Mouse (Mus musculus): Measurements from ENCODE around the gene Rps15. TPM values are rescaled to one million over a fixed set of nuclear protein-coding genes. Genes with fewer than 3 reads are reported as not detected.

Rps15 gene
- polyA plus RNA-seq, 1 experiment from 2014 or later: 601 TPM

- Histone ChIP-seq H3K9me3 (no peaks in the 10 kb centered on the region), H3K27ac (replicated peaks) (peak overlapping the region; percentile 97), H3K4me1 (replicated peaks) (peaks cover 90% of the 10 kb centered on the region), H3K4me3 (peak overlapping the region; percentile 44; the same call in 1 of the 2 replicates), H3K36me3 (peaks cover 33% of the 10 kb centered on the region), H3K4me2 (peak overlapping the region; percentile 99), H3K27me3 (no peaks in the 10 kb centered on the region), H3K9ac (peak overlapping the region; percentile 100)
- 69% methylated on average over 8 of the region's 8 CpGs for WGBS
- ATAC-seq (ENCODE audit: low read depth): no peak
Observed at GRCm38 (mm10) chr10:80297526-80298133, 5.4 kb downstream of the Rps15 start.

DNA sequence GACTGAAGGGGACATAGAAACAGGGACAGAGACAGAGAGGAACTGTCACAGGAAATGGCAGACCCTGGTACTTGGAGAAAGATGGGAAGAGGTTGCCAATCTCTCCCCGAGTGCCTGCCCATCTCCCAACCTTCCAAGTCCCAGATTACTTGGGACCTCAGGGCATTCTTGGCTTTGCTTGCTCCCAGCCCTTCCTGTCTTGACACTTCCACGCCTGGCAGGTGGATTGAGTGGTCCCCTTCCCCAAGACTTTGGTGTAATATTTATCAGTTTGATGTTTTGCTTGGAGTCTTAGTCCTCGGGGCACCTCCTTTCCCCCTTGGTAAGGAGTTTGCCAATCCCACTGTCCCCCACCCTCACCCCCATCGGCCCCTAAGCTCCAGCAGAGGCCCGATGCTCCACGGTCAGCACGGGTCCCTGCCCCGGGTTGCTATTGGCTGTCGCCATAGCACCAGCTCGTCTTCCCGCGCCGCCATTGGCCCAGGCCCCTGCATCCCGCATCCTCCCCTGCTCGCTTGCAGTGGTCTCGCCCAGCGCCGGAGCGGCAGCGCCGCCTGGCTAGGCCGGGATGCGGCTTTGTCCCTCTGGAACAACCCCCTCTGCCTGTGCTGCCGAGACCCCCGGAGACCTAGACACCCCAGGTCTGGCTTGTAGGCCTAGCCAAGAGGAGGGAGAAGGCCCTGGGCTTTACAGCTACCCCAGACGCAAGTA lies 6.5 kb downstream of the Rps15 start:
- 3% methylated on average over 26 of the region's 26 CpGs for WGBS
- ATAC-seq (ENCODE audit: low read depth): peak; percentile 75
- Histone ChIP-seq H3K4me1 (replicated peaks) (peaks cover 90% of the 10 kb centered on the region), H3K9me3 (no peaks in the 10 kb centered on the region), H3K4me2 (peak overlapping the region; percentile 99), H3K27ac (replicated peaks) (peak overlapping the region; percentile 97), H3K36me3 (peaks cover 35% of the 10 kb centered on the region), H3K27me3 (no peaks in the 10 kb centered on the region), H3K9ac (peak overlapping the region; percentile 100), H3K4me3 (peak overlapping the region; percentile 59)

- ATAC-seq (ENCODE audit: low read depth): peak; percentile 4; the same call in 1 of the 2 replicates
Observed at GRCm38 (mm10) chr10:80299301-80299700, 7.0 kb downstream of the Rps15 start.

GRCm38 (mm10) chr10:80299824-80300223 lies 7.6 kb downstream of the Rps15 start:
- peak overlapping the region; percentile 99 for H3K4me2 ChIP-seq

More at GRCm38 (mm10) chr10:80299301-80299700, 7.0 kb downstream of the Rps15 start:
- no peaks in the 10 kb centered on the region for H3K27me3 ChIP-seq
- peaks cover 35% of the 10 kb centered on the region for H3K36me3 ChIP-seq
- H3K9ac ChIP-seq: peak overlapping the region; percentile 100
- WGBS: 6% methylated on average over 15 of the region's 15 CpGs
- peaks cover 90% of the 10 kb centered on the region for H3K4me1 ChIP-seq (replicated peaks)
- H3K4me2 ChIP-seq: peak overlapping the region; percentile 99
- H3K9me3 ChIP-seq: no peaks in the 10 kb centered on the region
- peak overlapping the region; percentile 59 for H3K4me3 ChIP-seq
- peak overlapping the region; percentile 97 for H3K27ac ChIP-seq (replicated peaks)

GRCm38 (mm10) chr10:80300672-80301181 lies 8.5 kb downstream of the Rps15 start:
- peaks cover 40% of the 10 kb centered on the region for H3K36me3 ChIP-seq
- peak overlapping the region; percentile 97 for H3K27ac ChIP-seq (replicated peaks)
- H3K9me3 ChIP-seq: no peaks in the 10 kb centered on the region
- no peaks in the 10 kb centered on the region for H3K27me3 ChIP-seq
- H3K4me2 ChIP-seq: peak overlapping the region; percentile 99
- H3K4me1 ChIP-seq (replicated peaks): peaks cover 90% of the 10 kb centered on the region
- peak; percentile 84 for ATAC-seq (ENCODE audit: low read depth)
- 14% methylated on average over 11 of the region's 11 CpGs for WGBS
- peak overlapping the region; percentile 100 for H3K9ac ChIP-seq
- peak overlapping the region; percentile 59 for H3K4me3 ChIP-seq

More at GRCm38 (mm10) chr10:80299824-80300223, 7.6 kb downstream of the Rps15 start:
- H3K9ac ChIP-seq: peak overlapping the region; percentile 100
- H3K27me3 ChIP-seq: no peaks in the 10 kb centered on the region
- peak overlapping the region; percentile 97 for H3K27ac ChIP-seq (replicated peaks)
- peaks cover 90% of the 10 kb centered on the region for H3K4me1 ChIP-seq (replicated peaks)
- 40% methylated on average over 10 of the region's 10 CpGs for WGBS
- H3K9me3 ChIP-seq: no peaks in the 10 kb centered on the region
- no peak for ATAC-seq (ENCODE audit: low read depth)
- peak overlapping the region; percentile 59 for H3K4me3 ChIP-seq
- peaks cover 35% of the 10 kb centered on the region for H3K36me3 ChIP-seq

GRCm38 (mm10) chr10:80301256-80302081 lies 9.2 kb downstream of the Rps15 start:
- H3K27ac ChIP-seq (replicated peaks): peak overlapping the region; percentile 97
- H3K4me1 ChIP-seq (replicated peaks): peaks cover 88% of the 10 kb centered on the region
- peak overlapping the region; percentile 59 for H3K4me3 ChIP-seq
- no peaks in the 10 kb centered on the region for H3K27me3 ChIP-seq
- H3K4me2 ChIP-seq: peak overlapping the region; percentile 99
- H3K9ac ChIP-seq: peak overlapping the region; percentile 100
- no peaks in the 10 kb centered on the region for H3K9me3 ChIP-seq
- WGBS: 58% methylated on average over 8 of the region's 10 CpGs
- no peak for ATAC-seq (ENCODE audit: low read depth)
- H3K36me3 ChIP-seq: peaks cover 48% of the 10 kb centered on the region

GRCm38 (mm10) chr10:80302082-80302355 lies 9.8 kb downstream of the Rps15 start:
- ATAC-seq (ENCODE audit: low read depth): no peak
- Histone ChIP-seq H3K4me1 (replicated peaks) (peaks cover 83% of the 10 kb centered on the region), H3K9ac (peak overlapping the region; percentile 100), H3K36me3 (peaks cover 53% of the 10 kb centered on the region), H3K9me3 (no peaks in the 10 kb centered on the region), H3K4me2 (peak overlapping the region; percentile 99), H3K27me3 (no peaks in the 10 kb centered on the region), H3K4me3 (peak overlapping the region; percentile 59), H3K27ac (replicated peaks) (peak overlapping the region; percentile 97)
- 48% methylated on average over 5 of the region's 5 CpGs for WGBS

DNA sequence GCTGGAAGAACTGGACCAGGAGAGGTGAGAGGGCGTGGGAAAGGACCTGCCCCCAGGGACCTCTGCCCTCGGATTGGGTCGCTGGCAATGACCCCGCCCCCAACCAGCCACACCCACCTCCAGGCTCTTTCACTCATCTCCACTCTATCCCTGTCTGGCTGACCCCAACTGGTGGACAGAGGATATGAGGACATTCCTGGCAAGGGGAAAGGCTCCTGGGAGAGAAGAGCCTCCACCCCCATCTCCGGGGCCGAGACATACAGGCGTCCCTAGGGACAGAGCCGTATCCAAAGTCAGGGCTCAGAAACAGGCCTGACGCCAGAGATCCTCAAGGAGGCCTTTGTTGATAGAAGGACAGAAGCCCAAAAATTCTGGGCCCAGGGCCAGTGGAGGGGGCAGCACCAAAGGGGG lies 10.2 kb downstream of the Rps15 start:
- peak overlapping the region; percentile 100 for H3K9ac ChIP-seq
- ATAC-seq (ENCODE audit: low read depth): no peak
- peak overlapping the region; percentile 59 for H3K4me3 ChIP-seq
- WGBS: 8% methylated on average over 9 of the region's 9 CpGs
- H3K9me3 ChIP-seq: no peaks in the 10 kb centered on the region
- no peaks in the 10 kb centered on the region for H3K27me3 ChIP-seq
- peak overlapping the region; percentile 99 for H3K4me2 ChIP-seq
- H3K27ac ChIP-seq (replicated peaks): peak overlapping the region; percentile 97
- H3K4me1 ChIP-seq (replicated peaks): peaks cover 78% of the 10 kb centered on the region
- peaks cover 58% of the 10 kb centered on the region for H3K36me3 ChIP-seq

DNA sequence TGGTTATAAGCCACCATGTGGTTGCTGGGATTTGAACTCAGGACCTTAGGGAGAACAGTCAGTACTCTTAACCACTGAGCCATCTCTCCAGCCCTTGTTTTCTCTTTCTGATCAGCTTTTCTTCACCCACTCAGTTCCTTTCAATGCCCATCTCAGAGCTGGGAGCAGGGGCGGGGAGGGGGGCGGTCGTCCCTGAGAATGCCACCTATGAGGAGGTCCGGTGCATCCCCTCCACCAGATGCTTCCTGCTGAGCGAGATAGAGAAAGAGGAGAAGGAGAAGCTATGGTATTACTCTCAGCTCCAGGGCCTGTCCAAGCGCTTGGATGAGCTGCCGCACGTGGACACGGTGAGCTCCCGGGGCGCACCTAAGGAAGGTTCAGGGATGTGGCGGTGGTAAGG lies 12.2 kb downstream of the Rps15 start:
- 23% methylated on average over 12 of the region's 12 CpGs for WGBS
- no peaks in the 10 kb centered on the region for H3K9me3 ChIP-seq
- ATAC-seq (ENCODE audit: low read depth): no peak
- peak overlapping the region; percentile 22; the same call in 1 of the 2 replicates for H3K9ac ChIP-seq
- no peak overlapping the region for H3K27ac ChIP-seq (replicated peaks)
- H3K4me1 ChIP-seq (replicated peaks): peaks cover 65% of the 10 kb centered on the region
- peak overlapping the region; percentile 37 for H3K4me2 ChIP-seq
- peak overlapping the region; percentile 20; the same call in 1 of the 2 replicates for H3K4me3 ChIP-seq
- no peaks in the 10 kb centered on the region for H3K27me3 ChIP-seq
- H3K36me3 ChIP-seq: peaks cover 78% of the 10 kb centered on the region

DNA sequence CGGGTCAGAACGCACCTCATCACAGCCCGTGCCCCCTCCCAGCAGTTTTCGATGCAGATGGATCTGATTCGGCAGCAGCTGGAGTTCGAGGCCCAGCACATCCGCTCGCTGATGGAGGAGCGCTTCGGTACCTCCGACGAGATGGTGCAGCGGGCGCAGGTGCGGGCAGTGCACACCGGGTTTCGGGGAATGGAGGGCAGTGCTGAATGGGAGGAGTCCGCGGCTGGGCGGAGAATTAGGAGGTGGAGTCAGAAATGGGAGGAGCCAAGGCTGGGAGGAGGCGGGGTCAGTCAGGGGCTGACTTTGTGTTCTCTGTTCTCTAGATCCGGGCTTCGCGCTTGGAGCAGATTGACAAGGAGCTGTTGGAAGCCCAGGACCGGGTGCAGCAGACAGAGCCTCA lies 12.6 kb downstream of the Rps15 start:
- Histone ChIP-seq H3K27me3 (no peaks in the 10 kb centered on the region), H3K9me3 (no peaks in the 10 kb centered on the region), H3K36me3 (peaks cover 82% of the 10 kb centered on the region), H3K9ac (peak overlapping the region; percentile 22; the same call in 1 of the 2 replicates), H3K4me3 (peak overlapping the region; percentile 20; the same call in 1 of the 2 replicates), H3K4me1 (replicated peaks) (peaks cover 61% of the 10 kb centered on the region), H3K4me2 (peak overlapping the region; percentile 37), H3K27ac (replicated peaks) (no peak overlapping the region)
- WGBS: 14% methylated on average over 25 of the region's 25 CpGs
- ATAC-seq (ENCODE audit: low read depth): no peak

DNA sequence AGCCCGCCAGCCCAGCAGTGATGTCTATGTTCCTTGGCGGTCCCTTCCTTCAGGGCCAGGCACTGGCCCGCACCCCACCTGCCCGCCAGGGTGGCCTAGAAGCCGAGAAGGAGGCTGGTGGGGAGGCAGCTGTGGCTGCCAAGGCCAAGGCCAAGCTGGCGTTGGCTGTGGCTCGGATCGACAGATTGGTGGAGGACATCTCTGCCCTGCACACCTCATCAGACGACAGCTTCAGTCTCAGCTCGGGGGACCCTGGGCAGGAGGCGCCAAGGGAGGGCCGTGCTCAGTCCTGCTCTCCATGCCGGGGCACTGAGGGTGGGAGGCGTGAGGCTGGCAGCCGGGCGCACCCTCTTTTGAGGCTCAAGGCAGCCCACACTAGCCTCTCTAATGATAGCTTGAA lies 19.3 kb downstream of the Rps15 start:
- Histone ChIP-seq H3K9me3 (no peaks in the 10 kb centered on the region), H3K36me3 (peaks cover 100% of the 10 kb centered on the region), H3K27ac (replicated peaks) (no peak overlapping the region), H3K9ac (0 out of 2 replicates have a peak overlapping the region, but pooled peaks have one; percentile 2), H3K27me3 (peaks cover 25% of the 10 kb centered on the region; the same call in 1 of the 2 replicates), H3K4me2 (no peak overlapping the region), H3K4me1 (replicated peaks) (peaks cover 51% of the 10 kb centered on the region), H3K4me3 (no peak overlapping the region)
- ATAC-seq (ENCODE audit: low read depth): no peak
- WGBS: 87% methylated on average over 16 of the region's 16 CpGs
